Mouse (Mus musculus): ENCODE measurements around the gene Gm20517.

DNA sequence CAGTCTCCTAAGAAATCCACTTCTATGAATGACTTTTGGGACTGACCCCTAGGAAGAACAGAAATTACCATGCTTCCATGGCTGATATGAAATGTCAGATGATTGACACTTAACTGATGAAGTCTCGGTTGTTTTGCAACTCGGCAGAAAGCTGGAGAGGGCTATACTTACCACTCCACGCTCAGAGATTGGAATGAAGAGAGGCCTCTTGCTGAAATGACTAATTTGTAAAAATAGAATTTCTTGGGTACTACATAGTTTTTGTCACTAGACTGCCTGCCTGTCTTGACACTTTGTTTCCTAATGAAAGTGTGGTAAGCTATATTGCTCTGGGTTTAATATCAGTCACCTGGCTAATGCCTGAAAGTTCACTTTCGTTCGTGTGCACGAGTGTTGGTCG lies 53.1 kb downstream of the Gm20517 start:
- TF ChIP-seq POLR2A (IDR thresholded peaks at IDR 0.05; ENCODE audit: insufficient read depth, low read length) (no peak), CTCF (IDR thresholded peaks at IDR 0.05; ENCODE audit: low read depth, low read length) (no peak), EP300 (IDR thresholded peaks at IDR 0.05; ENCODE audit: insufficient read depth, low read depth, low read length) (no peak)
